Mouse (Mus musculus): ENCODE data around the gene Snrnp48. TPM values are rescaled to one million over a fixed set of nuclear protein-coding genes. Genes with fewer than 3 reads are reported as not detected.

Gene Snrnp48
- 67.5 TPM for polyA plus RNA-seq (2017; shearing (Covaris generic))

DNA sequence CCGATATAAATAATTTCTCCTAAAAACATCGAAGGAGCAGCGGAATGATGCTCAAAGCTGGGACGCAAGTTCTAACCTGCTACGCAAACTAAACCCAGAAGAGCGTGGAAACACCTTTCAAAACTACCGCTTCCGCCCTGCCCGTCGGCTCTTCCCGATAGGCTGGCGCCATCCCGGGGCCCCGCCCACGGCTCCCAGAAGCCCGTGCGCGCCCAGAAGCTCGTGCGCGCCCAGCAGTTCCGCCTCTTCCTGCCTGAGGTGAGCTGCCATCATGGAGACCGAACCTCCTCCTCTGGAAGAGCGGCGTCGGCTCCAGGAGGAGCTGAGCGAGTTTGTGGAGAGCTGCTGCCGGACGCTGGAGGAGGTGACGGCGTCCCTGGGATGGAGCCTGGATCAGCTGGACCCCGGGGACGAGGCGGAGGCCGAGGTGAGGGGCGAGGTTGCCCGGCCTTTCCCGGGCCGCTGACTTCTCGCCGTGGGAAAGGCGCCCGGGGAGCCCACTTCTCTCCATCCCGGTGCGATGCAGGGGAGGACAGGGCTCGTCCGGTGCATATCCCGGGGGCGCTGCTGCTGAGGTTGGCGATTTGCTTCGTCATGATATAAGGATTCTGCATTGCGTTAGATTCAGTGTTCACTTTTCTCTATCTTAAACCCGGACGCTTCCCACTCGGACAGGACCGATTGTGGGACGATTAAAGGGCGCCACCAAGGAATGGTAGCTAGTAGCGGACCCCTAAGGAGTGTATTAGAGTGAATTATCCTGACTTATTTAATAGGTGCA is at the start of gene Snrnp48:
Snrnp48 (plus strand) TSS at position 237 of the 781 bp plus-strand sequence.

Other genes starting within 250 kb of the Snrnp48 start
- 82.0 TPM for gene Ssr1, start 210.7 kb upstream of the Snrnp48 start, polyA plus RNA-seq (2017; shearing (Covaris generic))
- gene Riok1, start 167.9 kb upstream of the Snrnp48 start, polyA plus RNA-seq (2017; shearing (Covaris generic)): 94.6 TPM
- 0.82 TPM for gene Cage1, start 167.9 kb upstream of the Snrnp48 start, polyA plus RNA-seq (2017; shearing (Covaris generic))
- 0.54 TPM for gene Dsp, start 53.6 kb upstream of the Snrnp48 start, polyA plus RNA-seq (2017; shearing (Covaris generic))
- not detected for gene Bmp6, start 140.2 kb downstream of the Snrnp48 start, polyA plus RNA-seq (2017; shearing (Covaris generic))